Mouse (Mus musculus): ENCODE measurements around the gene Ccdc186.

Gene Ccdc186
- long read RNA-seq, experiment 1, partial matches to known transcripts = 20 of 26 reads
- long read RNA-seq, experiment 1, other reads (novel, unspliced or antisense) = 6 of 26 reads
- long read RNA-seq, experiment 2, partial matches to known transcripts = 49 of 52 reads
- long read RNA-seq, experiment 2, other reads (novel, unspliced or antisense) = 3 of 52 reads

- intact Hi-C loops (cut with DNase I) = no loop called here
These were observed at the start of gene Ccdc186 for GRCm38 (mm10) chr19:56821798-56822447. TSS of gene Ccdc186 (minus strand) at chr19:56822190.

- intact Hi-C loops (cut with DNase I) = no loop called here
These were observed 45.7 kb upstream of the Ccdc186 start for GRCm38 (mm10) chr19:56867701-56868100.

DNA sequence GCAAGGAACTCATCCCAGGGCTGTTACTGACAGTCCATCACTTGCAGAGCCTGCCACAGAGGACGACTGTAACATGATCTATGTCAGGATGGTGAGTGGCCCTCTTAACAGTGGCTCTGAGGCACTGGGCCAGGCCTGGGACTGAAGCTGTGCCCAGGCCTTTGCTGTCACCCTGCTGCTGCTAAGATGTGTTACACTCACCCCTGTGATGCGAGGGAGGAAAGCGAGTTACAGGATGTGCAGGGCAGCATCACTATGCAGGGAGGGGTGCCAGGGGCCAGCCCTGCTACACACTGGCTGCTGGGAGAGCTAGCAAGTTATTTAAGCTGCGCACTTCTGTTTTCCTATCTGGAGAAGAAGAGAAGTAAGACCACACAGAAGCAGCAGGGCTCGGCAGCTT is 34.5 kb upstream of the Ccdc186 start:
- intact Hi-C loops (cut with DNase I) = no loop called here

GRCm38 (mm10) chr19:56852590-56852989 is 30.6 kb upstream of the Ccdc186 start:
- intact Hi-C loops (cut with DNase I) = no loop called here

GRCm38 (mm10) chr19:56842974-56843373 is 21.0 kb upstream of the Ccdc186 start:
- intact Hi-C loops (cut with DNase I) = no loop called here

DNA sequence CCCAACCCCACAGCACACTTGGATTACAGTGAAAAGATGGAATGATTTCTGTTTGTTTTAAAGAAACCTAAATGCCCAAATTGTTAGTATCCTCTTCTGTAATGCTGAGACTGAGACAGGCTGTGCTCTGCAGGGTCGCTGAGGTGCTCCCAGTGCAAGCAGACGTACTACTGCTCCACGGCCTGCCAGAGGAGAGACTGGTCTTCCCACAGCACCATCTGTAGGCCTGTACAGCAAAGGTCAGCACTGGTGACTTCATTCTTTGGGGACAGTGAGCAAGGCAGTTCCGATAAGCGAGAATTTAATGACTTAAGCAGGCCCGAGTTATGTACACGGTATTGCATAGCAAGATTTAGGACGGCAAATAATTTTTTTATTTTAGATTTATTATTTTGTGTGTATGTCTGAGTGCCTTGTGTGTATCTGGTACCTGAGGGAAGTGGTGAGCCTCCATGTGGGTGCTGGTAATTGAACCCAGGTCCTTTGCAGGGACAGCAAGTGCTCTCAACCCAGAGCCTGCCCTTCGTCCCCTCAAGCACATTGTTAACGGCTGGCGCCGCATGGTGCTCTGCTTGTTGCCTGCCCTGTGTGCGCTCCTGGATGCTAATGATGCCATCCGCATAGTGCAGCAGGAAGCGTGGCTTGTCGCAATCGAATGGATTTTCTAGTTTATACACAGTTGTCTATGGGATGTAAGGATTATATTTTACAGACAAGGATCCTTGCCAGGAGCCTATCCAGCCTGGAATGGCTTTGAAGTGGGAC is 17.1 kb upstream of the Ccdc186 start:
- intact Hi-C loops (cut with DNase I) = no loop called here

DNA sequence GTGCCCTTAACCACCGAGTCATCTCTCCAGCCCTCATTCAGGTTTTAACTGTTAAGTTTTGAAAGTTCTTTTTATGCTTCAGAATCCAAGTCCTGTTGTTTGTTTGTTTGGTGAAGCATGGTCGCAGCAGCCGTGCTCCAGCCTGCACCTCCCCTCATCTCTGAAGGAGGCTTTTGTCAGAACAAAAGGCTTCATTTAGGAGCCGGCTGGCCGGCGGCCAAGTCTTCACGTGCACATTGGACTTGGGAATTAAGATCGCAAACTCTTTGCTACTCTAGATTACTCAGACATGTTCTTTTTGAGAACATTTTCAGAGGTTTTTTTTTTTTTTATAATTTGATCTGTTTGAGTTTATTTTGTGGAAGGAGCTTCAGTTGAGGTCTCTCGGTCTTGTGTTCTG is 13.3 kb upstream of the Ccdc186 start:
- intact Hi-C loops (cut with DNase I) = no loop called here

DNA sequence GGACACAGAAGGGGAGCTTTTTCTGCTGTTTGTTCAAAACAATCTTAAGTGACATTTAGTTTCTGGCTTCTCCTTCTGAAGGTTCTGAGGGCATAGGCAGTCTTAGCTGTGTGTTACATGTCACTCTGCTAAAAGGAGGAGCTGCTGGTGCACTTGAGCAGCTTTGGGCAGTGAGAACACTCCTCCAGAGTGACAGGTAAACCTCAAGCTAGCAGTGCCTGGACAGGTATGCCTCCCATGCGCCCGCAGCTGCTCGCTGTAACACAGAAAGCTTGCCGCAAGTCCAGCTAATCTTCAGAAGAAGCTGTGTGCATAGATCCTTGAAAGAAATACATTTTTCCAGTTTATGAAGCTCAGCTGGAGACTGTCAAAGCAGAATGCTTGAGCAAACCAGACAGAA is 8.2 kb upstream of the Ccdc186 start:
- intact Hi-C loops (cut with DNase I) = no loop called here

DNA sequence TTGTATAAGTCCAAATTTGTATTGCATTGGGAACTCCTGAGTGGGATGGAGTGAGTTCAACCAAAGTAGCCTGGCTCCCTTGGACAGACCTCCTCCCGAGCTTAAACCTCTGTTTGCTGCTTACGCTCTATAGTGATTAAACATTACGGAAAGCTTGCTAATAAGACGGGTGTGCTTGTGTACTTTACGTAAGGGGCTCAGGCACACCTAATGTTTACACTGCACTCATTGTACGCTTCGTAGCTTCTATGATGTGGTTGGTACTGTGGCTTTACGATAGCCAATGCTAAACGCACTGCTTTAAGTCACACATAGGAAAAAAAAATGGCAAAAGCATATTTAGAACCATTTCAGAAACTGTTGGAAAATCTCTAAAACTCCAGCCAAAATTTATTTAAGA is 7.3 kb upstream of the Ccdc186 start:
- intact Hi-C loops (cut with DNase I) = no loop called here

- intact Hi-C loops (cut with DNase I) = no loop called here
These were observed 6.3 kb upstream of the Ccdc186 start for GRCm38 (mm10) chr19:56828305-56828704.

DNA sequence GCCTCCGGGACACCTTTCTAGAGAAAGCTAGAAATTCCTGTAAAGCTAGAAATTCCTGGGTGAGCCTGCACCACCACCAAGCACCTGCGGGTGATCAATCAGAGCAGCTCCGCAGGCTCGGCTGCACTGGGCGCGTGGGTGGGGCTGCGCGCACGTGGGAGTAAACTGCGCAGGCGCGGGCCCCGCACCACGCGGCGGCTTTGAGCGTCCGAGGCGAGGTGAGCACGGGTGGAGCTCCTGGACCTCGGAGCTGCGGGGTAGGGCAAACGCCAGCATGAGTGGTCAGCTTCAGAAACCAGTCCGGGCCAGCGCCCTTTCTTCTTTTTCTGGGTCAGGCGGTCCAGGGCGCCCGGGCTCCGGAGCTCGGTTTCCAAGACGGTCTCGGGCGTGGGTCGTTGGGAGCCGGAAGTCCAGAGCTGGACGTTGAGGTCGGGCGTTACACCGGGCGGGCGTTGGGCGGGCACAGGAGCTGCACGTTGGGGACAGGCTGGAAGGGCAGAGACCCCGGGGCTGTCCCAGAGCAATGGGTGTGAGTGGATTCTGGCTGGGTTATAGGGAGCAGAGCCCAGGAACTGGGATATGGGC is 4.1 kb upstream of the Ccdc186 start, which contains the start of gene Tdrd1:
TSS of gene Tdrd1 (plus strand) at position 163 of the 585 bp plus-strand sequence.
- intact Hi-C loops (cut with DNase I) = no loop called here

GRCm38 (mm10) chr19:56822448-56822836 is 452 bp upstream of the Ccdc186 start:
- intact Hi-C loops (cut with DNase I) = no loop called here

- intact Hi-C loops (cut with DNase I) = no loop called here
These were observed 771 bp downstream of the Ccdc186 start for GRCm38 (mm10) chr19:56821040-56821797.

- intact Hi-C loops (cut with DNase I) = no loop called here
These were observed 4.0 kb downstream of the Ccdc186 start for GRCm38 (mm10) chr19:56817851-56818526.

- intact Hi-C loops (cut with DNase I) = no loop called here
These were observed 8.6 kb downstream of the Ccdc186 start for GRCm38 (mm10) chr19:56813360-56813759.

GRCm38 (mm10) chr19:56811590-56811989 is 10.4 kb downstream of the Ccdc186 start:
- intact Hi-C loops (cut with DNase I) = no loop called here

DNA sequence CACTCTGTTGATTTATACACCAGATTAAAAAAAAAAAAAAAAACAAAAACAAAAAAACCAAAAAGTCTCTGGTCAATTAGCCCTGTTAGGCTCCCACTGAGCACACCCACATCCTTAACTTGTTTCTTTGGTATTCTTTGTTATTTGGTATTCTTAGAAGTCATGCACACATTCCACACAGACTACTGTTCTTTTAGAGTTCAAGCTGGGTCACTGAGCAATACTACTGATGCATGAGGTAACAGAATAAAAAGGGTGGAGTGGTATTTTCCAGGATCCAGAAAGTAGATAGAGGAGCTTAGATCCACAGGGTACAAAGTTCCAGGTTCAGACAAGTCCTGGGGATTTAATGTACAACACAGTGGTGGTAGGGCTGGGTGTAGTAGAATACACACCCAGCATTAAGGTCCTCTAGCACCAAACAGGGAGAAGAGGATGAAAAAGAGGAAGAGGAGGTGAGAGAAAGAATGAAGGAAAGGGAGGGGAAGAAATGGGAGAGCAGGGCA is 11.3 kb downstream of the Ccdc186 start:
- intact Hi-C loops (cut with DNase I) = no loop called here

DNA sequence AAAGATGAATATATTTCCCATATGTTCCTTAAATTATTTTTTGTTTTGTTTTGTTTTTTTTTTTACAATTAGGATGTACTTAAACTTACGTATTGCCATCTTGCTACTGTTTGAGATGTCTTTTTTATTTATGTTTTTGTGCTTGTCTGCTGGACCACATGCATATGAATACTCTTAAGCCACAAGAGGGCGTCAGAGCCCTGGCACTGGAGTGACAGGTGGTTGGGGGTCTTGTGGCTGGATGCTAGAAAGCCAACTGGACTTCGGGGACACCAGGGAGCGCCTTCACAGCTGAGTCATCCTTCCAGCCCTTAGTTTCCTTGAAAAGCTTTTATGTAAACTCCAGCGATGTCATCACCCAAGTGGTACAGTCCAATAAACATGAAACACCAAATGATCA is 13.2 kb downstream of the Ccdc186 start:
- intact Hi-C loops (cut with DNase I) = no loop called here

- intact Hi-C loops (cut with DNase I) = no loop called here
These were observed 14.9 kb downstream of the Ccdc186 start for GRCm38 (mm10) chr19:56807122-56807521.

DNA sequence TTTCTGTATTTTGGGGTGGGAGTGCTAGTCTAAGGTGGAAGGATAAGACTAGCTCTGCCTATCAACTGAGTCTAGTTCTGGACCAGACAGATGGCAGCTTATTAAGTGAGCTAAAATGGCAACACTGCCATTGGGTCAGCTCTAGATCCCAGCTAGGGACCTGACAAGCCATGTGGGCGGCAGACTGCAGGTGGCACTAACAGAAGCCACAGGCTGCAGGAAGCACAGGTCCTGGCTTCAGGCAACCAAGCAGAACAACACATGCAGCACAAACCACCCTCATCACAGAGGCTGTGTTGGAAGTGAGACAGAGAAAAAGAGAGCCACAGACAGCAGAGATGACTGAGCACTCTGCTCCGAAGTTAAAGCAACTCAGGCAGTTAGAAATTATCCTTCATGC is 16.6 kb downstream of the Ccdc186 start:
- intact Hi-C loops (cut with DNase I) = no loop called here

DNA sequence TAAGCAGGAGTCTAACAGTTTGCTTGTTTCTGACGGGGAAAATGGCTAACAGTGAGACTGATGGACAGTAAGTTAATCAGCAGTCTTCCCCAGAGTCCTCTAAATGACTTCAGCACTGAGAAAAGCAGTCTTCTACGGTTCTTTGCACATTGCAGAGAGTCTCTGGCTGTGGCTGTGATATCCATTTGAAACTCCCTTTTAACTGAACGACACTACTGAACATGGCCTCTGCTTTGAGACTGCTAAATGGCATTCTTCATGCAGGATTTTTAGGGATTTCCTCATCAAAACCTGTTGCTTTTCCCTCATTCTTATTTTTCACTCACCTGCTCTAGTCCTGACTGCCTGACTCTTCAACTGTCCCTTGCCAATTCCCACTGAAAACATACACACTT is 19.6 kb downstream of the Ccdc186 start:
- intact Hi-C loops (cut with DNase I) = no loop called here
